Mouse (Mus musculus) hindbrain, postnatal 0 days (tissue): ENCODE data around the gene Ovol1. TPM values are rescaled to one million over a fixed set of nuclear protein-coding genes. Genes with fewer than 3 reads are reported as not detected.

Experiments
- ATAC-seq: fragments of 200-750 bp; cut with Nextera tagmentation; 2 replicates; pipeline ENCODE4 v1.8.0; 2017; ENCODE audit warnings: mild to moderate bottlenecking, moderate TSS enrichment, moderate library complexity
- DNase-seq: peaks from one replicate; pipeline ENCODE4 v3.0.0-alpha.2; 2015; ENCODE audit warnings: low spot score
- H3K27ac ChIP-seq: fragments of 300-500 bp; sonication (generic); 2 replicates; pipeline ENCODE4 v1.5.1; 2014; ENCODE audit warnings: mild to moderate bottlenecking
- H3K27me3 ChIP-seq: fragments of 300-500 bp; sonication (generic); 2 replicates; pipeline ENCODE4 v1.6.1; 2014; ENCODE audit warnings: low read length, mixed read lengths; ENCODE audit not compliant: insufficient read depth
- H3K36me3 ChIP-seq: fragments of 300-500 bp; sonication (generic); 2 replicates; pipeline ENCODE4 v1.6.1; 2014; ENCODE audit warnings: low read length, mixed read lengths; ENCODE audit not compliant: insufficient read depth
- H3K4me1 ChIP-seq: fragments of 300-500 bp; sonication (generic); 2 replicates; pipeline ENCODE4 v1.6.1; 2014; ENCODE audit warnings: antibody characterized with exemption, low read length, mixed read lengths; ENCODE audit not compliant: insufficient read depth
- H3K4me2 ChIP-seq: fragments of 300-500 bp; sonication (generic); 2 replicates; pipeline ENCODE4 v1.6.1; 2014; ENCODE audit warnings: low read depth, mild to moderate bottlenecking, low read length, moderate library complexity, mixed read lengths
- H3K4me3 ChIP-seq: fragments of 300-500 bp; sonication (generic); 2 replicates; pipeline ENCODE4 v1.5.1; 2014; ENCODE audit warnings: low read length
- H3K9ac ChIP-seq: fragments of 300-500 bp; sonication (generic); replicated peaks from 2 replicates; pipeline ENCODE4 v1.6.1; 2014; ENCODE audit warnings: mild to moderate bottlenecking, low read length, moderate library complexity, mixed read lengths
- H3K9me3 ChIP-seq: fragments of 300-500 bp; sonication (generic); 2 replicates; pipeline ENCODE4 v1.6.1; 2016; ENCODE audit warnings: low read length, mixed read lengths
- CTCF ChIP-seq: IDR thresholded peaks from 2 replicates; pipeline ENCODE4 v1.5.1; 2016; ENCODE audit warnings: antibody characterized with exemption, control low read depth, low read depth
- WGBS: fragments of 180-500 bp; shearing (Covaris S2); extraction: QIAGEN DNeasy Blood & Tissue Kit; methylation state at CpG from one replicate; pipeline ENCODE4 v1.1.7; 2014; 5-methylcytosine and 5-hydroxymethylcytosine counted together
- polyA plus RNA-seq: library from polyadenylated mRNA; unstranded; fragments of >200 nt; fragmentation: Nextera tagmentation; extraction: Ambion mirVana; gene quantifications from 2 replicates; pipeline ENCODE4 v1.2.1, GENCODE M21; 2015
- total RNA-seq: library from RNA; depleted of rRNA; stranded (reverse); fragments of >200 nt; gene quantifications from 2 replicates; pipeline ENCODE4 v1.2.3, GENCODE M21; 2014; rRNA removed

The Ovol1 gene
- total and polyA plus RNA-seq, 2 experiments from 2014 or later = 0.25 TPM; not detected in 1

DNA sequence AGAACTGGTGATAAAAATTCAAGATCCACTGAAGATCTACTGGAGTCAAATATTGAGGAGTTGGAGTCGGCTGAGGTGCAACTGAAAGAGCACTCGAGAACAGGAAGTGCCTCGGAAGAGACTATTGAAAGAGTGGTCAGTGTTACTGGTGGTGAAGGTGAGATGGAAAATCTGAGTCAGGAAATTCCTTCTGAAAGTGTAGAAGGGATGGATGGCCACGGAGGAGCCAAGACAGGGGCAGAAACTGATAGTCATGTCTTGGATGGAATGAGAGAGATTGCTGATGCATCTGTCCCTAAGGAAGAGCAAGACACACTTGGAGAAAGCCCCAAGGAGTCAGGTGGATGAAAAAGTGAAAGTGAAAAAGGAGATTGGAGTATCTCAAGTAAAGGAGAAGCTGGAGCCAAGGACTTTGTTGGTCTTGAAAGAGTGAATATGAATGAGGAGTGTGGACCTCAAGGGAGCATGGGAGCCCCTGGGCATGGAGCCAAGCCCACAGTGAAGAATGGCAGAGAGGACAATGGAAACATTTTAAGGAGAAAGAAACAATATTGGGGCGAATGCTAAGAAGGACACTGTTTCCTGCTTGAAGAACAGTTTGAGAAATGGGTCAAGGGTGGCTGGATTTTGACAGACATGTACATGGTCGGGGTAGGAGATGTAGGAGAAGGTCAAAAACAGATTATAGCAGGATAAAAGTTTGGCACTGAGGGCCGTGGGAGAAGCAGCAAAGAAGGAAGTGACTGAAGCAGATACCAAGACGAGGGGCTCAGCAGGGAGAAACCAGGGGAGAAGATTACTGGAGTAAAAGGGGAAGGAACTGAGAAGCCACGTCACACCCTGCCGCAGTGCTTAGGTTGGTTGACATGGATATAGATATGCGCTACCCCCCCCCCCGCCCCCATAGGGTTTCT, 48.1 kb downstream of the Ovol1 start:
- H3K9ac ChIP-seq = no peak overlapping the region
- peaks cover 16% of the 10 kb centered on the region for H3K4me1 ChIP-seq
- H3K27ac ChIP-seq = no peak overlapping the region
- H3K4me3 ChIP-seq = no peak overlapping the region
- no peaks in the 10 kb centered on the region for H3K9me3 ChIP-seq
- H3K27me3 ChIP-seq = no peaks in the 10 kb centered on the region
- H3K36me3 ChIP-seq = no peaks in the 10 kb centered on the region
- WGBS = 77% methylated on average over 12 of the region's 12 CpGs
- no peak for TF ChIP-seq CTCF
- DNase-seq (peak; percentile 39), ATAC-seq (no peak)
- H3K4me2 ChIP-seq = peak overlapping the region; percentile 23

DNA sequence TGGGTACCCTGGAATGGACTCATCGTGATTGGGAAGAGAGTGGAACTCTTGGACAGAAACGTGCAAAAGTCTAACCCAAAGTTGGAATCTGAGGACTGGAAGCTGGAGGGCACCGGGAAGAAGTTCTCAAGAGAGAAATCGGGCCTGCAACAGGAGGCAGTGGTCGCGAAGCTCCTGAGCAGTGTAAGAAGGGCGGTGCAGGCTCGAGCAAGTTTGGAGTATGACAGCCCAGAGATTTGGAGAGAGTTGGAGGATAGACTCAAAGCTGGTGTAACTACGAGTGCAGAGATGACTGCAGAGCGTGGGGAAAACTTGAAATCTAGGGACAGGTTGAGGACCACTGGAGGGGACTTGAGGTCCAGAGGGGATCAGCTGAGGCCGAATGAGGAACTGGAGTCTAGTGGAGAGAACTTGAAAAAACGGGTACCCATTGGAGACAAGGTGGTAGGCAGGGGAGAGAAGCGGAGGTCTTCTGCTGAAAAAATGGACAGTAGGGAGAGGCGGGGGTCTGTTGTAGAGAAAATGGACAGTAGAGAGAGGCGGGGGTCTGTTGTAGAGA, 49.3 kb downstream of the Ovol1 start:
- no peaks in the 10 kb centered on the region for H3K27me3 ChIP-seq
- DNase-seq (no peak), ATAC-seq (no peak)
- TF ChIP-seq CTCF = no peak
- peak overlapping the region; percentile 80 for H3K4me2 ChIP-seq
- H3K36me3 ChIP-seq = no peaks in the 10 kb centered on the region
- peak overlapping the region; percentile 70 for H3K9ac ChIP-seq
- peak overlapping the region; percentile 53 for H3K4me3 ChIP-seq
- peak overlapping the region; percentile 27; the same call in 1 of the 2 replicates for H3K27ac ChIP-seq
- no peaks in the 10 kb centered on the region for H3K9me3 ChIP-seq
- WGBS = 47% methylated on average over 15 of the region's 15 CpGs
- peaks cover 16% of the 10 kb centered on the region for H3K4me1 ChIP-seq

DNA sequence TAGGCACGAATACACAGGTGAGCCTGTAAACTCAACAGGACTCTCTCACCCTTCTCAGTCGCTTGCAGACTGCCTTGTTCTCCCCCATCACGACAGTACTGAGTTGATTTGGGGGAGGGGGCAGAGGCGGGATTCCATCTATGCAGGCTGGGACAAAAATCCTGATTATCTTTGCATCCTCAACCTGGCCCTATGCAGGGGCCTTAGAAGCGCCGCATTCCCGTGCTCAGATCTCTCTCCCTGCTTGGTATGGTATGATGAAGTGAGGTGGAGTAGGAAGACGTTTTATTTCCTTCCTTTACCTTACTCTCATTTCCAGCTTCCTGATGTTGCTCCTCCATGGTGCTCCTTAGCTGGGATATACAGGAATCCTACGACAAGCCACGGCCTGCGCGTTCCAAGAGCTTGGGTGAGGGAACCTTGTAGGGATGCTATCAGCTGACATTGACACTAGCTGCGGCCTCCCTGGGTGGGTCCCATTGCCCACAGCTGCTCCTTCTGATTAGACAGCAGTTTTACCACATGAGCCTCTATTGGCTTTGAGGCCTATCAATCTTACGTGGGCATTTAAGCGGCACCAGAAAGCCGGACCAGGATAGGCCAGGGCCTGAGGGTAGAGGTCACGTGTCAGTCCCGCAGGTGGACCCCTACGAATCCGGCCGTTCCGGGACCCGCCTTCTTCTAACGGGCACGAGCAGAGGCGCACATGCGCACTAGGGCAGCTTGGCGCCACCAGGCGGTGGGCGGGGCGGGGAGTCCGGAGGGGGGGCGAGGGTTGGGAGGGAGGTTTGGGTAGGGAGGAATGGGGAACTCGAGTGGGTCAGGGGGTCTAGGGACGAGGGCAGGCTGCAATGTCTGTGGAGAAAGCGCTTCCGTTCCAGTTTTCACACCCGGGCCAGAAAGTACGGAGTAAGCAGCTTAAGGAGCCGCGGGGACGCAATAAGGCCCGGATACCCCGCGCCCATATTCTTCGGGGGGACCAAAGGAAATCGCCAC, 50.1 kb downstream of the Ovol1 start, which contains the start of gene Snx32:
Gene Snx32 (minus strand): TSS at position 508 of the 996 bp plus-strand sequence.
- H3K36me3 ChIP-seq = no peaks in the 10 kb centered on the region
- peak; percentile 99 for ATAC-seq
- H3K9ac ChIP-seq = peak within 1 kb of the TSS; percentile 70
- H3K27me3 ChIP-seq = no peaks in the 10 kb centered on the region
- DNase-seq = peak; percentile 99
- H3K4me2 ChIP-seq = peak within 1 kb of the TSS; percentile 80
- peak; percentile 52 for TF ChIP-seq CTCF
- H3K27ac ChIP-seq = peak within 1 kb of the TSS; percentile 82
- H3K4me1 ChIP-seq = peaks cover 16% of the 10 kb centered on the region
- H3K9me3 ChIP-seq = no peaks in the 10 kb centered on the region
- 2% methylated on average over 47 of the region's 47 CpGs for WGBS
- H3K4me3 ChIP-seq = peak within 1 kb of the TSS; percentile 53

DNA sequence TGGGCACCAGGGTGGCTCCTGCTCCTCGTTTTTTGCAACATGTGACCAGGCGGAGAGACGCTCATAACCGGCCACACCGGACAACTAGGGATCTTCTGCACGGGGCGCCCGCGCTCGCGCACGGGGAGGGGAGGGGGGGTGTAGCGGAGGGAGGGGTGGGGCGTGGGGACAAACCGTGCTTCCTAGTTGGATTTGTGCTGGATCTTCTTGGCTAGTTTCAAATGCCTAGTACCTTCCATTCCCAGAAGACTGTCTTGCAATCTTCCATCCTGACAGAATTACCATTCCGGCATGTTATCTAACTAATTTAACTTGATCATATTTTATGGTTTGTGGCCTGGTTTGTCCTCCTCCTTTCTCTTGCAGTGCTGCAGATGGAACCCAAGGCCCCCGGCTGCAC, 56.8 kb downstream of the Ovol1 start, which contains the start of gene 1700020D05Rik:
Gene 1700020D05Rik (minus strand): TSS at position 101 of the 400 bp plus-strand sequence.
- no peak for ATAC-seq
- no peak within 1 kb of the TSS for H3K4me2 ChIP-seq
- no peak within 1 kb of the TSS for H3K4me3 ChIP-seq
- no peak within 1 kb of the TSS for H3K27ac ChIP-seq
- H3K9me3 ChIP-seq = no peaks in the 10 kb centered on the region
- DNase-seq = no peak
- no peak for TF ChIP-seq CTCF
- no peaks in the 10 kb centered on the region for H3K4me1 ChIP-seq
- WGBS = 62% methylated on average over 17 of the region's 17 CpGs
- no peaks in the 10 kb centered on the region for H3K27me3 ChIP-seq
- H3K36me3 ChIP-seq = no peaks in the 10 kb centered on the region
- H3K9ac ChIP-seq = no peak within 1 kb of the TSS

DNA sequence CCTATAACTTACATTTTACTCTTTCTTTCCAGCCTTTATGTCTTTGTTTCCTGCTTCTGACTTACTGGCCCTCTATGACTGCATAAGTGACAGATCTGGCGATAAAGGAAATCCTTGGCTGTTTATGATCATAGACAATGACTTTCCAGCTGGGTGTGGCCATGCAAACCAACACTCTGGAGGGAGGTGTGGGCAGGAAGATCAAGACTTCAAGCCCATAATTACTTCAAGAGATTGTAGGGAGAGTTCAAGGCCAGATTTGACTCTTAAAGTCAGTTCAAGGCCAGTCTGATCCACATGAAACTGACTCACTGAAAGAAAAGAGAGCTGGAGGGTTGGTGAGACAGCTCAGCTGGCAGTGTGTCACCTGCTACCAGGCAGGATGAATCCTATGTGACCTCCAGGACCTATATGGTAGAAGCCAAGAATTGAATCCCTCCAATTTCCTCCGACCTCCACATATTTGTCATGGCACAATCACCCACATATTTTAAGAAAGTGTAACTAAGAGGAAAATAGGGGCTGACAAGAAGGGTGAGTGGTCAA, 60.0 kb downstream of the Ovol1 start:
- no peak for TF ChIP-seq CTCF
- Histone ChIP-seq H3K4me2 (no peak overlapping the region), H3K27ac (no peak overlapping the region), H3K9ac (no peak overlapping the region), H3K4me3 (no peak overlapping the region), H3K27me3 (no peaks in the 10 kb centered on the region), H3K36me3 (peaks cover 23% of the 10 kb centered on the region), H3K4me1 (no peaks in the 10 kb centered on the region), H3K9me3 (no peaks in the 10 kb centered on the region)
- 91% methylated on average over 2 of the region's 2 CpGs for WGBS
- ATAC-seq (no peak), DNase-seq (no peak)

Other genes with a start within 250 kb of the Ovol1 start
- gene Catsper1, start 224.9 kb downstream of the Ovol1 start, total RNA-seq = not detected in 2 replicates
- gene Catsper1, start 224.9 kb downstream of the Ovol1 start, polyA plus RNA-seq = not detected in 2 replicates
- gene Cst6, start 211.1 kb downstream of the Ovol1 start, total RNA-seq = 0.50 and 9.8 TPM in 2 replicates
- gene Cst6, start 211.1 kb downstream of the Ovol1 start, polyA plus RNA-seq = 14.9 and 16.1 TPM in 2 replicates
- 21.2 and 25.2 TPM in 2 replicates for gene Eif1ad, start 193.9 kb downstream of the Ovol1 start, total RNA-seq
- 46.7 and 49.2 TPM in 2 replicates for gene Eif1ad, start 193.9 kb downstream of the Ovol1 start, polyA plus RNA-seq
- gene Banf1, start 193.5 kb downstream of the Ovol1 start, total RNA-seq = 78.3 and 95.8 TPM in 2 replicates
- gene Banf1, start 193.5 kb downstream of the Ovol1 start, polyA plus RNA-seq = 316 and 319 TPM in 2 replicates
- gene Sart1, start 171.9 kb downstream of the Ovol1 start, total RNA-seq = 23.2 and 30.5 TPM in 2 replicates
- 45.0 and 47.4 TPM in 2 replicates for gene Sart1, start 171.9 kb downstream of the Ovol1 start, polyA plus RNA-seq
- not detected in 2 replicates for gene Tsga10ip, start 158.1 kb downstream of the Ovol1 start, total RNA-seq
- gene Tsga10ip, start 158.1 kb downstream of the Ovol1 start, polyA plus RNA-seq = not detected in 2 replicates
- 111 and 123 TPM in 2 replicates for gene Drap1, start 135.7 kb downstream of the Ovol1 start, total RNA-seq
- 331 and 338 TPM in 2 replicates for gene Drap1, start 135.7 kb downstream of the Ovol1 start, polyA plus RNA-seq
- gene AI837181, start 135.5 kb downstream of the Ovol1 start, total RNA-seq = 85.1 and 100 TPM in 2 replicates
- 81.8 and 82.8 TPM in 2 replicates for gene AI837181, start 135.5 kb downstream of the Ovol1 start, polyA plus RNA-seq
- not detected in 2 replicates for gene Fosl1, start 113.1 kb downstream of the Ovol1 start, total RNA-seq
- gene Fosl1, start 113.1 kb downstream of the Ovol1 start, polyA plus RNA-seq = not detected in 2 replicates
- gene Ccdc85b, start 102.8 kb downstream of the Ovol1 start, total RNA-seq = 17.4 and 18.5 TPM in 2 replicates
- gene Ccdc85b, start 102.8 kb downstream of the Ovol1 start, polyA plus RNA-seq = 16.0 and 16.1 TPM in 2 replicates
- gene Fibp, start 100.0 kb downstream of the Ovol1 start, total RNA-seq = 76.1 and 103 TPM in 2 replicates
- 172 and 179 TPM in 2 replicates for gene Fibp, start 100.0 kb downstream of the Ovol1 start, polyA plus RNA-seq
- gene Ctsw, start 92.1 kb downstream of the Ovol1 start, total RNA-seq = 1.2 and 4.5 TPM in 2 replicates
- 1.6 and 2.0 TPM in 2 replicates for gene Ctsw, start 92.1 kb downstream of the Ovol1 start, polyA plus RNA-seq
- 46.3 and 49.3 TPM in 2 replicates for gene Efemp2, start 86.7 kb downstream of the Ovol1 start, total RNA-seq
- 36.5 and 41.7 TPM in 2 replicates for gene Efemp2, start 86.7 kb downstream of the Ovol1 start, polyA plus RNA-seq
- 56.8 and 58.8 TPM in 2 replicates for gene Mus81, start 72.2 kb downstream of the Ovol1 start, total RNA-seq
- gene Mus81, start 72.2 kb downstream of the Ovol1 start, polyA plus RNA-seq = 27.4 and 27.7 TPM in 2 replicates
- 1,468 and 1,477 TPM in 2 replicates for gene Cfl1, start 70.2 kb downstream of the Ovol1 start, total RNA-seq
- 3,076 and 3,214 TPM in 2 replicates for gene Cfl1, start 70.2 kb downstream of the Ovol1 start, polyA plus RNA-seq
- gene 1700020D05Rik, start 56.9 kb downstream of the Ovol1 start, total RNA-seq = 3.8 and 4.8 TPM in 2 replicates
- gene 1700020D05Rik, start 56.9 kb downstream of the Ovol1 start, polyA plus RNA-seq = not detected in 2 replicates
- 78.0 and 79.0 TPM in 2 replicates for gene Snx32, start 50.1 kb downstream of the Ovol1 start, total RNA-seq
- gene Snx32, start 50.1 kb downstream of the Ovol1 start, polyA plus RNA-seq = 75.0 and 79.6 TPM in 2 replicates
- 15.0 and 19.3 TPM in 2 replicates for gene Ap5b1, start 7.4 kb upstream of the Ovol1 start, total RNA-seq
- gene Ap5b1, start 7.4 kb upstream of the Ovol1 start, polyA plus RNA-seq = 2.3 and 2.6 TPM in 2 replicates
- gene Rnaseh2c, start 41.2 kb upstream of the Ovol1 start, total RNA-seq = 33.6 and 40.4 TPM in 2 replicates
- gene Rnaseh2c, start 41.2 kb upstream of the Ovol1 start, polyA plus RNA-seq = 66.4 and 75.4 TPM in 2 replicates
- gene Kat5, start 49.6 kb upstream of the Ovol1 start, total RNA-seq = 95.2 and 163 TPM in 2 replicates
- gene Kat5, start 49.6 kb upstream of the Ovol1 start, polyA plus RNA-seq = 72.0 and 74.0 TPM in 2 replicates
- gene Rela, start 76.8 kb upstream of the Ovol1 start, total RNA-seq = 40.1 and 40.8 TPM in 2 replicates
- gene Rela, start 76.8 kb upstream of the Ovol1 start, polyA plus RNA-seq = 30.3 and 33.1 TPM in 2 replicates
- 25.6 and 43.2 TPM in 2 replicates for gene Sipa1, start 103.1 kb upstream of the Ovol1 start, total RNA-seq
- 18.7 and 18.8 TPM in 2 replicates for gene Sipa1, start 103.1 kb upstream of the Ovol1 start, polyA plus RNA-seq
- 20.6 and 20.7 TPM in 2 replicates for gene Map3k11, start 128.1 kb upstream of the Ovol1 start, total RNA-seq
- gene Map3k11, start 128.1 kb upstream of the Ovol1 start, polyA plus RNA-seq = 10.0 and 10.7 TPM in 2 replicates
- 75.1 and 97.0 TPM in 2 replicates for gene Pcnx3, start 128.3 kb upstream of the Ovol1 start, total RNA-seq
- gene Pcnx3, start 128.3 kb upstream of the Ovol1 start, polyA plus RNA-seq = 16.8 and 17.2 TPM in 2 replicates
- gene Kcnk7, start 143.7 kb upstream of the Ovol1 start, total RNA-seq = not detected in 2 replicates
- gene Kcnk7, start 143.7 kb upstream of the Ovol1 start, polyA plus RNA-seq = 0.19 and 0.61 TPM in 2 replicates
- 16.6 and 19.7 TPM in 2 replicates for gene Ehbp1l1, start 165.7 kb upstream of the Ovol1 start, total RNA-seq
- gene Ehbp1l1, start 165.7 kb upstream of the Ovol1 start, polyA plus RNA-seq = 40.0 and 43.0 TPM in 2 replicates
- gene Fam89b, start 169.0 kb upstream of the Ovol1 start, total RNA-seq = 177 and 188 TPM in 2 replicates
- gene Fam89b, start 169.0 kb upstream of the Ovol1 start, polyA plus RNA-seq = 131 and 140 TPM in 2 replicates
- 43.0 and 50.2 TPM in 2 replicates for gene Ltbp3, start 180.3 kb upstream of the Ovol1 start, total RNA-seq
- 14.0 and 14.4 TPM in 2 replicates for gene Ltbp3, start 180.3 kb upstream of the Ovol1 start, polyA plus RNA-seq
- 84.1 and 96.6 TPM in 2 replicates for gene Scyl1, start 210.8 kb upstream of the Ovol1 start, total RNA-seq
- 73.3 and 76.2 TPM in 2 replicates for gene Scyl1, start 210.8 kb upstream of the Ovol1 start, polyA plus RNA-seq